Mouse (Mus musculus) urinary bladder, postnatal 25 days (tissue): Measurements from ENCODE around the gene Ly6f.

Experiments used
- DNase-seq: peaks from one replicate; pipeline ENCODE4 v3.0.0; 2022; ENCODE audit warnings: low spot score

The Ly6f gene

GRCm38 (mm10) chr15:75318584-75318983, 50.4 kb downstream of the Ly6f start:
- DNase-seq: no peak

- DNase-seq: no peak
Measured at GRCm38 (mm10) chr15:75320104-75320503, 51.9 kb downstream of the Ly6f start.
